Mouse (Mus musculus): ENCODE measurements around the gene Smyd2.

GRCm38 (mm10) chr1:189867034-189867433, 55.1 kb downstream of the Smyd2 start:
- TF ChIP-seq CEBPB (IDR thresholded peaks at IDR 0.05; ENCODE audit: insufficient read depth, poor library complexity, severe bottlenecking) = no peak
- TF ChIP-seq MYOD1 (IDR thresholded peaks at IDR 0.05; ENCODE audit: control insufficient read depth in 1 of 3, insufficient read length in 2 of 3, low read depth in 2 of 3) = no peak
- no peak for TF ChIP-seq USF1 (IDR thresholded peaks at IDR 0.05; ENCODE audit: low read depth)
- TF ChIP-seq POLR2A (IDR thresholded peaks at IDR 0.05; ENCODE audit: insufficient read length, low read depth) = no peak
- no peak for TF ChIP-seq MYOG (IDR thresholded peaks at IDR 0.05; ENCODE audit: control insufficient read depth in 1 of 3, insufficient read depth in 1 of 3, insufficient read length in 2 of 3, low read depth in 2 of 3)
- no peak for TF ChIP-seq MAX (IDR thresholded peaks at IDR 0.05; ENCODE audit: low read depth)
- no peak for TF ChIP-seq POLR2AphosphoS2 (IDR thresholded peaks at IDR 0.05; ENCODE audit: insufficient read length, low read depth)
- TF ChIP-seq TCF12 (IDR thresholded peaks at IDR 0.05; ENCODE audit: insufficient read depth, poor library complexity, severe bottlenecking) = no peak
- TF ChIP-seq E2F4 (IDR thresholded peaks at IDR 0.05; ENCODE audit: insufficient read depth) = no peak
- TF ChIP-seq TCF3 (IDR thresholded peaks at IDR 0.05; ENCODE audit: insufficient read length, low read depth) = no peak
- no peak for TF ChIP-seq SRF (IDR thresholded peaks at IDR 0.05; ENCODE audit: control insufficient read depth, insufficient read length, low read depth)

Measured in myocyte (in vitro differentiated cells).